23 mouse cellular contexts compared by ENCODE assay signal in genomic region chr6:3539470-3539869, GRCm38 (mm10). TPM values are rescaled to one million over a fixed set of nuclear protein-coding genes. Genes with fewer than 3 reads are reported as not detected.
DNase-seq lines count a peak whose midpoint lies in the region; ATAC-seq lines count a peak whose summit lies in the region.
"Had no signal": no experiment of that assay in that cellular context is flagged by ENCODE, and none has a peak within 500 bp of the region (broad histone marks: within the 10 kb centered on the region; RNA-seq: fewer than 3 reads in every experiment).

No protein-coding gene starts in this region.

- no peak overlapping the region for H3K4me3 ChIP-seq in heart, embryonic 12.5 days
- no peak overlapping the region for H3K4me3 ChIP-seq in heart, embryonic 10.5 days
- H3K4me3 ChIP-seq in heart, embryonic 16.5 days (ENCODE audit: low read length) = no peak overlapping the region
- H3K4me3 ChIP-seq in hindbrain, embryonic 14.5 days (replicated peaks; ENCODE audit: low read length) = no peak overlapping the region
- no peak overlapping the region for H3K4me3 ChIP-seq in hindbrain, embryonic 11.5 days (ENCODE audit: low read depth, low read length)
- H3K4me3 ChIP-seq in neural tube, embryonic 14.5 days (ENCODE audit: low read depth, low read length) = no peak overlapping the region
- H3K4me3 ChIP-seq: embryonic facial prominence, embryonic 15.5 days; erythroblast, embryonic 14.5 days; forebrain, embryonic 10.5 days; forebrain, embryonic 15.5 days had no signal

- ATAC-seq in heart, embryonic 12.5 days (ENCODE audit: insufficient number of reproducible peaks, low FRiP score) = no peak
- ATAC-seq in heart, embryonic 16.5 days (replicated peaks; ENCODE audit: extremely low read depth, insufficient read depth, low FRiP score) = no peak
- peak; percentile 69; the same call in 1 of the 2 replicates for ATAC-seq in hindbrain, embryonic 14.5 days (ENCODE audit: low FRiP score)
- no peak for ATAC-seq in hindbrain, embryonic 11.5 days (ENCODE audit: low FRiP score)
- ATAC-seq in neural tube, embryonic 14.5 days (ENCODE audit: low read depth) = peak; percentile 44; the same call in 1 of the 2 replicates
- ATAC-seq: CD4-positive, CD25-positive, alpha-beta regulatory T cell, adult 4 months; forebrain, embryonic 15.5 days had no signal

- H3K4me2 ChIP-seq in heart, embryonic 12.5 days = no peak overlapping the region
- no peak overlapping the region for H3K4me2 ChIP-seq in heart, embryonic 16.5 days (ENCODE audit: low read depth, low read length)
- H3K4me2 ChIP-seq in hindbrain, embryonic 14.5 days (replicated peaks) = no peak overlapping the region
- H3K4me2 ChIP-seq in hindbrain, embryonic 11.5 days (replicated peaks; ENCODE audit: low read depth, low read length) = no peak overlapping the region
- no peak overlapping the region for H3K4me2 ChIP-seq in neural tube, embryonic 14.5 days (ENCODE audit: low read depth, low read length)
- H3K4me2 ChIP-seq: embryonic facial prominence, embryonic 15.5 days; forebrain, embryonic 15.5 days had no signal

- 0 out of 2 replicates have a peak overlapping the region, but pooled peaks have one; percentile 41 for H3K27ac ChIP-seq in heart, embryonic 12.5 days (ENCODE audit: poor library complexity, severe bottlenecking)
- no peak overlapping the region for H3K27ac ChIP-seq in heart, embryonic 10.5 days
- peak overlapping the region; percentile 25; the same call in 1 of the 2 replicates for H3K27ac ChIP-seq in heart, embryonic 16.5 days (ENCODE audit: low read length)
- no peak overlapping the region for H3K27ac ChIP-seq in hindbrain, embryonic 14.5 days
- H3K27ac ChIP-seq in hindbrain, embryonic 11.5 days (ENCODE audit: low read depth, low read length) = no peak overlapping the region
- H3K27ac ChIP-seq in neural tube, embryonic 14.5 days (ENCODE audit: low read depth, low read length) = no peak overlapping the region
- H3K27ac ChIP-seq: embryonic facial prominence, embryonic 15.5 days; forebrain, embryonic 10.5 days; forebrain, embryonic 15.5 days had no signal

- DNase-seq in heart, embryonic 10.5 days (ENCODE audit: low spot score) = no peak
- DNase-seq in heart, adult 11 months = no peak
- peak; percentile 29 for DNase-seq in hindbrain, embryonic 14.5 days (ENCODE audit: low spot score)
- no peak for DNase-seq in hindbrain, embryonic 11.5 days (ENCODE audit: low spot score)
- no peak for DNase-seq in neural tube, embryonic 10.5 days (ENCODE audit: extremely low spot score, low spot score)
- DNase-seq: adrenal gland, adult 8-10 months; adrenal gland, postnatal 36 days; B cell, adult 2 months; cerebellum, adult 8-10 months; cerebellum, postnatal 14 days; embryo, embryonic 11 days; gastrocnemius, postnatal 36 days; kidney, adult 11 months; kidney, adult 9 months had no signal

- peaks cover 6% of the 10 kb centered on the region; the same call in 1 of the 2 replicates for H3K36me3 ChIP-seq in heart, embryonic 12.5 days
- 0 out of 2 replicates have a peak, but pooled peaks cover 6% of the 10 kb centered on the region for H3K36me3 ChIP-seq in heart, embryonic 10.5 days
- no peaks in the 10 kb centered on the region; the same call in 1 of the 2 replicates for H3K36me3 ChIP-seq in heart, embryonic 16.5 days (ENCODE audit: control insufficient read depth, insufficient read depth)
- H3K36me3 ChIP-seq in hindbrain, embryonic 14.5 days (replicated peaks; ENCODE audit: control insufficient read depth, insufficient read depth) = peaks cover 12% of the 10 kb centered on the region
- H3K36me3 ChIP-seq in hindbrain, embryonic 11.5 days (ENCODE audit: control insufficient read depth, insufficient read depth, low read length) = no peaks in the 10 kb centered on the region
- H3K36me3 ChIP-seq in neural tube, embryonic 14.5 days (ENCODE audit: control insufficient read depth, insufficient read depth, low read length) = 0 out of 2 replicates have a peak, but pooled peaks cover 3% of the 10 kb centered on the region

- WGBS in heart, embryonic 12.5 days = 63% methylated on average over 2 of the region's 2 CpGs
- WGBS in heart, embryonic 10.5 days = 74% methylated on average over 2 of the region's 2 CpGs
- WGBS in heart, embryonic 16.5 days = 49% methylated on average over 2 of the region's 2 CpGs
- WGBS in hindbrain, embryonic 14.5 days = 78% methylated on average over 2 of the region's 2 CpGs
- 92% methylated on average over 2 of the region's 2 CpGs for WGBS in hindbrain, embryonic 11.5 days
- 73% methylated on average over 2 of the region's 2 CpGs for WGBS in neural tube, embryonic 14.5 days

- no peaks in the 10 kb centered on the region for H3K9me3 ChIP-seq in heart, embryonic 12.5 days (replicated peaks)
- H3K9me3 ChIP-seq in heart, embryonic 10.5 days = no peaks in the 10 kb centered on the region
- H3K9me3 ChIP-seq in heart, embryonic 16.5 days (replicated peaks; ENCODE audit: control insufficient read depth, low read length) = no peaks in the 10 kb centered on the region
- no peaks in the 10 kb centered on the region for H3K9me3 ChIP-seq in hindbrain, embryonic 14.5 days (ENCODE audit: control insufficient read depth, low read length)
- no peaks in the 10 kb centered on the region for H3K9me3 ChIP-seq in hindbrain, embryonic 11.5 days (ENCODE audit: control insufficient read depth, low read length)
- H3K9me3 ChIP-seq in neural tube, embryonic 14.5 days (ENCODE audit: control insufficient read depth, low read length) = no peaks in the 10 kb centered on the region
- H3K9me3 ChIP-seq: embryonic facial prominence, embryonic 15.5 days; forebrain, embryonic 10.5 days; forebrain, embryonic 15.5 days; G1E had no signal

- H3K4me1 ChIP-seq in heart, embryonic 12.5 days (replicated peaks) = 0 out of 2 replicates have a peak, but pooled peaks cover 4% of the 10 kb centered on the region
- no peaks in the 10 kb centered on the region for H3K4me1 ChIP-seq in heart, embryonic 10.5 days
- H3K4me1 ChIP-seq in heart, embryonic 16.5 days (ENCODE audit: control insufficient read depth, insufficient read depth, low read length) = 0 out of 2 replicates have a peak, but pooled peaks cover 2% of the 10 kb centered on the region
- no peaks in the 10 kb centered on the region for H3K4me1 ChIP-seq in hindbrain, embryonic 14.5 days (replicated peaks; ENCODE audit: control insufficient read depth, insufficient read depth, low read length)
- no peaks in the 10 kb centered on the region for H3K4me1 ChIP-seq in hindbrain, embryonic 11.5 days (replicated peaks; ENCODE audit: control insufficient read depth, insufficient read depth, low read length)
- no peaks in the 10 kb centered on the region for H3K4me1 ChIP-seq in neural tube, embryonic 14.5 days (ENCODE audit: control insufficient read depth, insufficient read depth, low read length)
- H3K4me1 ChIP-seq: embryonic facial prominence, embryonic 15.5 days; forebrain, embryonic 10.5 days; forebrain, embryonic 15.5 days had no signal

- H3K9ac ChIP-seq in heart, embryonic 12.5 days = no peak overlapping the region
- H3K9ac ChIP-seq in heart, embryonic 16.5 days (ENCODE audit: low read length) = no peak overlapping the region
- H3K9ac ChIP-seq in hindbrain, embryonic 14.5 days = no peak overlapping the region
- H3K9ac ChIP-seq in hindbrain, embryonic 11.5 days (ENCODE audit: low read depth, low read length) = no peak overlapping the region
- H3K9ac ChIP-seq in neural tube, embryonic 14.5 days (replicated peaks; ENCODE audit: low read depth, low read length) = no peak overlapping the region
- H3K9ac ChIP-seq: embryonic facial prominence, embryonic 15.5 days; forebrain, embryonic 15.5 days had no signal

- H3K27me3 ChIP-seq in heart, embryonic 12.5 days (replicated peaks) = no peaks in the 10 kb centered on the region
- no peaks in the 10 kb centered on the region for H3K27me3 ChIP-seq in heart, embryonic 10.5 days (ENCODE audit: insufficient read depth, poor library complexity, severe bottlenecking)
- no peaks in the 10 kb centered on the region for H3K27me3 ChIP-seq in heart, embryonic 16.5 days (ENCODE audit: control insufficient read depth, insufficient read depth, low read length)
- no peaks in the 10 kb centered on the region for H3K27me3 ChIP-seq in hindbrain, embryonic 14.5 days (ENCODE audit: control insufficient read depth, insufficient read depth, low read length)
- H3K27me3 ChIP-seq in hindbrain, embryonic 11.5 days (ENCODE audit: control insufficient read depth, insufficient read depth, low read length) = no peaks in the 10 kb centered on the region
- no peaks in the 10 kb centered on the region for H3K27me3 ChIP-seq in neural tube, embryonic 14.5 days (ENCODE audit: control insufficient read depth, insufficient read depth, low read length)
- H3K27me3 ChIP-seq: embryonic facial prominence, embryonic 15.5 days; forebrain, embryonic 15.5 days had no signal

RNA-seq across cellular contexts. Expression of gene Vps50, which starts 41.3 kb away (rescaled TPM):
- polyA plus RNA-seq in heart, embryonic 12.5 days (2016; fragmentation: Nextera tagmentation; extraction: Ambion mirVana) = 23.6 and 26.0 TPM in 2 replicates
- polyA plus RNA-seq in heart, embryonic 10.5 days (2016; fragmentation: Nextera tagmentation; extraction: Ambion mirVana) = 24.2 and 26.1 TPM in 2 replicates
- polyA plus RNA-seq in heart, embryonic 16.5 days (2015; fragmentation: Nextera tagmentation; extraction: Ambion mirVana) = 18.5 and 19.1 TPM in 2 replicates
- polyA plus RNA-seq in hindbrain, embryonic 14.5 days (2014; fragmentation: Nextera tagmentation; extraction: Ambion mirVana) = 55.8 and 60.8 TPM in 2 replicates
- polyA plus RNA-seq in hindbrain, embryonic 11.5 days (2014; fragmentation: Nextera tagmentation; extraction: Ambion mirVana) = 39.5 and 45.4 TPM in 2 replicates
- 56.6 and 58.9 TPM in 2 replicates for polyA plus RNA-seq in neural tube, embryonic 14.5 days (2014; fragmentation: Nextera tagmentation; extraction: Ambion mirVana)

RNA-seq across cellular contexts. Expression of gene Hepacam2, which starts 41.4 kb away (rescaled TPM):
- not detected in 2 replicates for polyA plus RNA-seq in heart, embryonic 12.5 days (2016; fragmentation: Nextera tagmentation; extraction: Ambion mirVana)
- 0.13 and 0.34 TPM in 2 replicates for polyA plus RNA-seq in heart, embryonic 10.5 days (2016; fragmentation: Nextera tagmentation; extraction: Ambion mirVana)
- polyA plus RNA-seq in heart, embryonic 16.5 days (2015; fragmentation: Nextera tagmentation; extraction: Ambion mirVana) = 0.07 and 0.30 TPM in 2 replicates
- polyA plus RNA-seq in hindbrain, embryonic 14.5 days (2014; fragmentation: Nextera tagmentation; extraction: Ambion mirVana) = 1.4 and 2.2 TPM in 2 replicates
- 2.2 and 2.8 TPM in 2 replicates for polyA plus RNA-seq in hindbrain, embryonic 11.5 days (2014; fragmentation: Nextera tagmentation; extraction: Ambion mirVana)
- 1.2 and 1.4 TPM in 2 replicates for polyA plus RNA-seq in neural tube, embryonic 14.5 days (2014; fragmentation: Nextera tagmentation; extraction: Ambion mirVana)
- polyA plus RNA-seq: erythroblast, embryonic 14.5 days; G1E had no signal

Comparison
In these comparisons a context has a peak if more than half of its experiments do, and no peak if none do; other contexts are left out.
1. ATAC-seq: peak in hindbrain, embryonic 14.5 days (single experiment) and neural tube, embryonic 14.5 days (single experiment); none in heart, embryonic 12.5 days (single experiment), heart, embryonic 16.5 days (single experiment) and hindbrain, embryonic 11.5 days (single experiment).
2. H3K27ac ChIP-seq: peak in heart, embryonic 12.5 days (single experiment) and heart, embryonic 16.5 days (single experiment); none in heart, embryonic 10.5 days (single experiment), hindbrain, embryonic 14.5 days (single experiment), hindbrain, embryonic 11.5 days (single experiment) and neural tube, embryonic 14.5 days (single experiment).